Mouse (Mus musculus) ES-Bruce4 (cell line): Measurements from ENCODE around the gene Brwd1. TPM values are rescaled to one million over a fixed set of nuclear protein-coding genes. Genes with fewer than 3 reads are reported as not detected.

Source experiments
- H3K27ac ChIP-seq: 2 replicates; pipeline ENCODE4 v1.5.1; 2012; ENCODE audit warnings: low read length, inconsistent platforms; ENCODE audit not compliant: insufficient read depth
- H3K27me3 ChIP-seq: 2 replicates; pipeline ENCODE4 v1.6.1; 2012; ENCODE audit warnings: mild to moderate bottlenecking, low read length, inconsistent platforms; ENCODE audit not compliant: control insufficient read depth, poor library complexity, insufficient read depth, severe bottlenecking
- H3K36me3 ChIP-seq: 2 replicates; pipeline ENCODE4 v1.6.1; 2012; ENCODE audit warnings: inconsistent platforms, mild to moderate bottlenecking, low read length, moderate library complexity; ENCODE audit not compliant: control insufficient read depth, poor library complexity, insufficient read depth, severe bottlenecking
- H3K4me1 ChIP-seq: one replicate; pipeline ENCODE4 v1.8.1; 2011; ENCODE audit warnings: low read length; ENCODE audit not compliant: control insufficient read depth, insufficient read depth
- H3K4me3 ChIP-seq: 2 replicates; pipeline ENCODE4 v1.5.1; 2011; ENCODE audit warnings: low read depth, mild to moderate bottlenecking, low read length
- H3K9ac ChIP-seq: 2 replicates; pipeline ENCODE4 v1.6.1; 2012; ENCODE audit warnings: low read depth, mild to moderate bottlenecking, inconsistent platforms; ENCODE audit not compliant: poor library complexity, severe bottlenecking
- H3K9me3 ChIP-seq: replicated peaks from 2 replicates; pipeline ENCODE4 v1.6.1; 2012; ENCODE audit warnings: mild to moderate bottlenecking, low read length, inconsistent platforms; ENCODE audit not compliant: control insufficient read depth, poor library complexity, insufficient read depth, severe bottlenecking
- CTCF ChIP-seq: IDR thresholded peaks from one replicate; pipeline ENCODE4 v1.8.1; 2011; ENCODE audit warnings: low read depth, low read length
- EP300 ChIP-seq: IDR thresholded peaks from 2 replicates; pipeline ENCODE4 v1.6.1; 2011; ENCODE audit warnings: low read depth, low read length; ENCODE audit not compliant: insufficient read depth
- POLR2A ChIP-seq: IDR thresholded peaks from one replicate; pipeline ENCODE4 v1.8.1; 2011; ENCODE audit warnings: low read length; ENCODE audit not compliant: insufficient read depth
- polyA plus RNA-seq: library from polyadenylated mRNA; stranded (reverse); fragments of >200 nt; gene quantifications from 2 replicates; pipeline ENCODE4 v1.2.4, GENCODE M21; 2011; ENCODE audit warnings: low read depth; ENCODE audit not compliant: missing spikeins, insufficient read depth, insufficient read length

Brwd1 gene
- polyA plus RNA-seq, 1 experiment: 200 TPM

GRCm38 (mm10) chr16:96064649-96065048 is 17.7 kb downstream of the Brwd1 start:
- Histone ChIP-seq H3K36me3 (peaks cover 77% of the 10 kb centered on the region), H3K27ac (no peak overlapping the region), H3K9me3 (no peaks in the 10 kb centered on the region), H3K27me3 (no peaks in the 10 kb centered on the region), H3K9ac (no peak overlapping the region), H3K4me1 (peaks cover 3% of the 10 kb centered on the region), H3K4me3 (no peak overlapping the region)
- TF ChIP-seq EP300 (no peak), CTCF (no peak), POLR2A (no peak)

GRCm38 (mm10) chr16:96044096-96044495 is 38.2 kb downstream of the Brwd1 start:
- Histone ChIP-seq H3K36me3 (peaks cover 63% of the 10 kb centered on the region), H3K4me1 (no peaks in the 10 kb centered on the region), H3K27ac (peak overlapping the region; percentile 70; the same call in 1 of the 2 replicates), H3K27me3 (no peaks in the 10 kb centered on the region), H3K9me3 (no peaks in the 10 kb centered on the region), H3K4me3 (peak overlapping the region; percentile 57), H3K9ac (0 out of 2 replicates have a peak overlapping the region, but pooled peaks have one; percentile 2)
- no peak for TF ChIP-seq CTCF
- no peak for TF ChIP-seq EP300
- no peak for TF ChIP-seq POLR2A

GRCm38 (mm10) chr16:96040691-96041090 is 41.6 kb downstream of the Brwd1 start:
- TF ChIP-seq EP300: no peak
- no peak for TF ChIP-seq CTCF
- no peak for TF ChIP-seq POLR2A
- Histone ChIP-seq H3K27ac (no peak overlapping the region), H3K9me3 (no peaks in the 10 kb centered on the region), H3K4me1 (no peaks in the 10 kb centered on the region), H3K9ac (no peak overlapping the region), H3K27me3 (no peaks in the 10 kb centered on the region), H3K36me3 (peaks cover 71% of the 10 kb centered on the region), H3K4me3 (no peak overlapping the region)

GRCm38 (mm10) chr16:96039538-96039937 is 42.8 kb downstream of the Brwd1 start:
- Histone ChIP-seq H3K9ac (no peak overlapping the region), H3K36me3 (peaks cover 76% of the 10 kb centered on the region), H3K9me3 (no peaks in the 10 kb centered on the region), H3K4me3 (no peak overlapping the region), H3K27me3 (no peaks in the 10 kb centered on the region), H3K27ac (no peak overlapping the region), H3K4me1 (no peaks in the 10 kb centered on the region)
- no peak for TF ChIP-seq CTCF
- TF ChIP-seq EP300: no peak
- TF ChIP-seq POLR2A: no peak

- H3K9me3 ChIP-seq: no peaks in the 10 kb centered on the region
- no peaks in the 10 kb centered on the region for H3K27me3 ChIP-seq
- no peaks in the 10 kb centered on the region for H3K4me1 ChIP-seq
- TF ChIP-seq EP300: no peak
- no peak for TF ChIP-seq CTCF
- no peak for TF ChIP-seq POLR2A
- peaks cover 81% of the 10 kb centered on the region for H3K36me3 ChIP-seq
- no peak overlapping the region for H3K4me3 ChIP-seq
- H3K27ac ChIP-seq: no peak overlapping the region
- H3K9ac ChIP-seq: no peak overlapping the region
Measured at GRCm38 (mm10) chr16:96034473-96034872, 47.9 kb downstream of the Brwd1 start.

GRCm38 (mm10) chr16:96032368-96033043 is 49.8 kb downstream of the Brwd1 start:
- no peak overlapping the region for H3K27ac ChIP-seq
- H3K9ac ChIP-seq: no peak overlapping the region
- no peaks in the 10 kb centered on the region for H3K4me1 ChIP-seq
- H3K27me3 ChIP-seq: no peaks in the 10 kb centered on the region
- peaks cover 85% of the 10 kb centered on the region for H3K36me3 ChIP-seq
- H3K9me3 ChIP-seq: no peaks in the 10 kb centered on the region
- no peak overlapping the region for H3K4me3 ChIP-seq
- TF ChIP-seq POLR2A (no peak), EP300 (no peak), CTCF (no peak)
